Mouse (Mus musculus) E14TG2a.4 (cell line): ENCODE data around the gene Rxra.

ENCODE experiments used
- CTCF ChIP-seq: conservative IDR thresholded peaks from 2 replicates; pipeline ENCODE4 v1.5.1; 2014; ENCODE audit warnings: low read length
- NANOG ChIP-seq: IDR thresholded peaks from 2 replicates; pipeline ENCODE4 v1.6.1; 2014; ENCODE audit warnings: borderline replicate concordance, low read length, mixed read lengths

- TF ChIP-seq CTCF (no peak), NANOG (no peak)
These were observed 82.4 kb downstream of the Rxra start for GRCm38 (mm10) chr2:27758414-27759301.
